Mouse (Mus musculus) E14TG2a.4 (cell line): ENCODE measurements around the gene Hid1.

Experiments used
- CTCF ChIP-seq: conservative IDR thresholded peaks from 2 replicates; pipeline ENCODE4 v1.5.1; 2014; ENCODE audit warnings: low read length
- POU5F1 ChIP-seq: IDR thresholded peaks from 2 replicates; pipeline ENCODE4 v1.6.1; 2014; ENCODE audit warnings: low read length, borderline replicate concordance

- TF ChIP-seq POU5F1, result no peak
- TF ChIP-seq CTCF, result no peak
Observed at GRCm38 (mm10) chr11:115371354-115371753, 3.8 kb upstream of the Hid1 start.
